In the genomic region with DNA sequence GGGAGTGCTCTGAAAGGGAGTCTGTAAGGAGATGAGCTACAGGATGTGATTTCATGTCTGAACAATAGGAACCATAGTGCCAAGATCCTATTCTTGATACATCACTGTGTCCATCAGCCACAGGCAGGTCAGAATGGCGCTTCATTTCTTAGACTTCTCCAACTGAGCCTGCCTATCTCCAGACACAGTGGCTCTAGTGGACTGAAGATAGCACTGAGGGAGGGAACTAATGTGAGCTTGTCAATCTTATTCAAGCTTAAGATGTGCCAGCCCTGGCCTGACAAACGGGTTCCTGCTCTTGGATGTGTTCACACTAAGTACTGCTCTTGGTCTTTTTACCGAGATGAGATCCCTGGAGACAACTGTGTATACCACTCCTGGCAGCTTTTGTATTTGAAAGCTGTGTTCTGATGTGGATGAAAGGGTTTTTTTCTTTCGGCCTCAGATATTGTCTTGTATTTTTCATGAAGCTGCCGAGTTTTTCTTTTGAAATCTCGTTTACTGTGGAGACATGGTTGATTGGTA, we compare ENCODE assay signal across 26 mouse cellular contexts. TPM values are rescaled to one million over a fixed set of nuclear protein-coding genes. Genes with fewer than 3 reads are reported as not detected.
DNase-seq lines count a peak whose midpoint lies in the region; ATAC-seq lines count a peak whose summit lies in the region.
"Had no signal": no experiment of that assay in that cellular context is flagged by ENCODE, and none has a peak within 500 bp of the region (broad histone marks: within the 10 kb centered on the region; RNA-seq: fewer than 3 reads in every experiment).

No protein-coding gene starts in this region.

- no peaks in the 10 kb centered on the region for H3K4me1 ChIP-seq in midbrain, embryonic 15.5 days
- H3K4me1 ChIP-seq in midbrain, embryonic 10.5 days, result no peaks in the 10 kb centered on the region
- no peaks in the 10 kb centered on the region for H3K4me1 ChIP-seq in forebrain, embryonic 12.5 days
- H3K4me1 ChIP-seq: forebrain, embryonic 10.5 days; heart, embryonic 12.5 days; heart, embryonic 15.5 days had no signal

- peak; percentile 73 for ATAC-seq in midbrain, embryonic 15.5 days (replicated peaks)
- ATAC-seq in megakaryocyte-erythroid progenitor cell, adult 5-6 weeks (replicated peaks; ENCODE audit: low FRiP score, low TSS enrichment, poor library complexity, severe bottlenecking), result 0 out of 2 replicates have a peak, but pooled peaks have one; percentile 37
- ATAC-seq in forebrain, embryonic 12.5 days (ENCODE audit: low FRiP score), result no peak
- ATAC-seq: forebrain, embryonic 14.5 days; forebrain, postnatal 0 days; hindbrain, postnatal 0 days; inflammation-experienced regulatory T-cells, adult 6 months; Patski had no signal

- no peaks in the 10 kb centered on the region for H3K36me3 ChIP-seq in midbrain, embryonic 15.5 days (replicated peaks)
- no peaks in the 10 kb centered on the region for H3K36me3 ChIP-seq in midbrain, embryonic 10.5 days
- H3K36me3 ChIP-seq in forebrain, embryonic 12.5 days (replicated peaks), result no peaks in the 10 kb centered on the region
- H3K36me3 ChIP-seq: forebrain, embryonic 10.5 days; heart, embryonic 12.5 days; heart, embryonic 15.5 days had no signal

- no peak overlapping the region for H3K27ac ChIP-seq in midbrain, embryonic 15.5 days
- no peak overlapping the region for H3K27ac ChIP-seq in midbrain, embryonic 10.5 days (replicated peaks)
- no peak overlapping the region for H3K27ac ChIP-seq in forebrain, embryonic 12.5 days
- H3K27ac ChIP-seq: forebrain, embryonic 10.5 days; gastrocnemius, adult 2 months; heart, embryonic 15.5 days; hindbrain, embryonic 14.5 days; hindbrain, postnatal 0 days had no signal

- H3K27me3 ChIP-seq in midbrain, embryonic 15.5 days (replicated peaks), result no peaks in the 10 kb centered on the region
- H3K27me3 ChIP-seq in midbrain, embryonic 10.5 days (ENCODE audit: low read depth, poor library complexity, severe bottlenecking), result no peaks in the 10 kb centered on the region
- H3K27me3 ChIP-seq in forebrain, embryonic 12.5 days, result no peaks in the 10 kb centered on the region
- H3K27me3 ChIP-seq: heart, embryonic 12.5 days; heart, embryonic 15.5 days; Patski had no signal

- no peak overlapping the region for H3K9ac ChIP-seq in midbrain, embryonic 15.5 days
- no peak overlapping the region for H3K9ac ChIP-seq in forebrain, embryonic 12.5 days
- H3K9ac ChIP-seq: forebrain, postnatal 0 days; heart, embryonic 12.5 days; heart, embryonic 15.5 days; hindbrain, embryonic 14.5 days had no signal

- DNase-seq in heart, adult 11 months, result peak; percentile 41
- no peak for DNase-seq in heart, postnatal 36 days
- no peak for DNase-seq in midbrain, embryonic 10.5 days (ENCODE audit: low spot score)
- DNase-seq: adrenal gland, adult 2 months; adrenal gland, postnatal 14 days; cerebellum, adult 11-12 months; cerebellum, adult 9-10 months; cerebellum, postnatal 14 days; forebrain, postnatal 0 days; gastrocnemius, adult 2 months; gastrocnemius, postnatal 14 days; heart, adult 18-20 months; heart, postnatal 10 days; heart, postnatal 4 days had no signal

- H3K9me3 ChIP-seq in midbrain, embryonic 15.5 days, result no peaks in the 10 kb centered on the region
- no peaks in the 10 kb centered on the region for H3K9me3 ChIP-seq in midbrain, embryonic 10.5 days (replicated peaks)
- H3K9me3 ChIP-seq in forebrain, embryonic 12.5 days, result no peaks in the 10 kb centered on the region
- H3K9me3 ChIP-seq: forebrain, embryonic 10.5 days; heart, embryonic 12.5 days; heart, embryonic 15.5 days had no signal

- intact Hi-C loops in heart, postnatal 36 days (cut with DNase I), result no loop called here

- no peak overlapping the region for H3K4me2 ChIP-seq in midbrain, embryonic 15.5 days
- no peak overlapping the region for H3K4me2 ChIP-seq in forebrain, embryonic 12.5 days
- H3K4me2 ChIP-seq: heart, embryonic 12.5 days; heart, embryonic 15.5 days; hindbrain, embryonic 14.5 days had no signal

- 52% methylated on average over 6 of the region's 6 CpGs for WGBS in midbrain, embryonic 15.5 days
- WGBS in midbrain, embryonic 10.5 days, result 80% methylated on average over 6 of the region's 6 CpGs
- 71% methylated on average over 6 of the region's 6 CpGs for WGBS in forebrain, embryonic 12.5 days

- H3K4me3 ChIP-seq in midbrain, embryonic 15.5 days, result no peak overlapping the region
- no peak overlapping the region for H3K4me3 ChIP-seq in midbrain, embryonic 10.5 days
- H3K4me3 ChIP-seq in forebrain, embryonic 12.5 days (replicated peaks), result no peak overlapping the region
- H3K4me3 ChIP-seq: forebrain, embryonic 10.5 days; gastrocnemius, adult 2 months; heart, embryonic 12.5 days; heart, embryonic 15.5 days had no signal

RNA-seq across cellular contexts. Expression of a gene that starts 54.5 kb away (rescaled TPM):
- under 1 TPM; 0.44 to 0.51 TPM for total RNA-seq in heart, postnatal 36 days (2021)
- polyA plus RNA-seq in midbrain, embryonic 15.5 days (2015; fragmentation: Nextera tagmentation; extraction: Ambion mirVana), result 0.11 and 0.18 TPM in 2 replicates
- 0.11 and 0.12 TPM in 2 replicates for polyA plus RNA-seq in midbrain, embryonic 10.5 days (2016; fragmentation: Nextera tagmentation; extraction: Ambion mirVana)
- 0.87 and 1.8 TPM in 2 replicates for total RNA-seq in megakaryocyte-erythroid progenitor cell, adult 5-6 weeks (2014; fragmentation: Nextera tagmentation)
- 0.27 and 0.38 TPM in 2 replicates for total RNA-seq in megakaryocyte-erythroid progenitor cell, adult 5-6 weeks (2017)
- polyA plus RNA-seq in forebrain, embryonic 12.5 days (2016; fragmentation: Nextera tagmentation; extraction: Ambion mirVana), result 0.09 TPM in 1 of 2 replicates, not detected in the other
- total RNA-seq: ES-E14; forebrain, postnatal 0 days; heart, postnatal 4 days had no signal
- polyA plus RNA-seq: forebrain, embryonic 14.5 days; forebrain, postnatal 0 days had no signal

RNA-seq across cellular contexts. Expression of a gene that starts 59.8 kb away (rescaled TPM):
- 100 to 1,000 TPM; 598 to 639 TPM for total RNA-seq in heart, postnatal 36 days (2021)
- 91.9 and 102 TPM in 2 replicates for polyA plus RNA-seq in midbrain, embryonic 15.5 days (2015; fragmentation: Nextera tagmentation; extraction: Ambion mirVana)
- 108 and 124 TPM in 2 replicates for polyA plus RNA-seq in midbrain, embryonic 10.5 days (2016; fragmentation: Nextera tagmentation; extraction: Ambion mirVana)
- total RNA-seq in megakaryocyte-erythroid progenitor cell, adult 5-6 weeks (2014; fragmentation: Nextera tagmentation), result 99.2 and 129 TPM in 2 replicates
- total RNA-seq in megakaryocyte-erythroid progenitor cell, adult 5-6 weeks (2017), result 87.3 and 93.2 TPM in 2 replicates
- 77.1 and 79.8 TPM in 2 replicates for polyA plus RNA-seq in forebrain, embryonic 12.5 days (2016; fragmentation: Nextera tagmentation; extraction: Ambion mirVana)
